Mouse (Mus musculus) v-Abl transformed pro-B cells (cell line): ENCODE measurements around the gene Fau.

Experiments used
- in situ Hi-C, 2 experiments: fragments of 400-800 bp; cut with MboI; formaldehyde crosslinking; loops; one replicate each; pipeline ENCODE4 v1.15.1; 2025; ENCODE audit not compliant: unreplicated experiment in 2 of 2

Fau gene

DNA sequence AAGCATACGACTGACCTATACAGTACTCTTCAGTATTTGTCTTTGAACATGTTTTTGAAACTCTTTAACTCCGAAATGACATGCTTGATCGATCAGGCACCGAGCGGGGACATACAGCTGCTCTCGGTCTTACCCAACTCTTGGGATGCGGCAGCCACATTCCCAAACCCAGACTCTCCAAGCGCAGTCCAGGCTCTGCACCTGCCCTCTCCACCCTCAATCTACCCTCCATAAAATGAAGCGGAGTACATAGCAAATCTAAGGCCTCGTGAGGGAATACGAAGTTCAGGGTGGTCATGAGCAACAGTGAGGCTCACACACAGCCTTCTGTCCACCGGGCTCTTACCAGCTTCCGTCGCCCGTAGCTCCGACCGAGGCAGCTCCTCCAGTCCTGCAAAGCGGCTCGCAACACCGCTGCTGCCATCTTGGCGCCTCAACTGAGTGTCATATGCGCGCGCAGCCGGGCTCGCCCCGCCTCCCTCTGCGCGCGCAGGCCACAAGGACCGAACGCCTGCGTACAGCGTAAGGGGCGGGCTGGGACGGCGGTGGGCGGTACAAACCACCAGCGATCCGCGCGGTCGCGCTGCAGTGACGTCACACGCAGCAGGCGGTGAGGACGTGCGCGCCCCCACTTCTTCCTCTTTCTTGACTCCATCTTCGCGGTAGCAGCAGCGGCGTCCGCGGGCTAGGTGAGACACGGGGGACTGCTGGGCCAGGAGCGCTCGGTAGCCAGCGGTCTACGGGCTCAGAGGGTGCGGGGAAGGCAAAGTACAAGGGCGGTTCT lies at the start of gene Fau, which contains the start of gene Mrpl49:
Fau (plus strand) TSS at position 532 of the 784 bp plus-strand sequence.
Mrpl49 (minus strand) TSS at position 473 of the 784 bp plus-strand sequence.
- in situ Hi-C loops = no loop called here

DNA sequence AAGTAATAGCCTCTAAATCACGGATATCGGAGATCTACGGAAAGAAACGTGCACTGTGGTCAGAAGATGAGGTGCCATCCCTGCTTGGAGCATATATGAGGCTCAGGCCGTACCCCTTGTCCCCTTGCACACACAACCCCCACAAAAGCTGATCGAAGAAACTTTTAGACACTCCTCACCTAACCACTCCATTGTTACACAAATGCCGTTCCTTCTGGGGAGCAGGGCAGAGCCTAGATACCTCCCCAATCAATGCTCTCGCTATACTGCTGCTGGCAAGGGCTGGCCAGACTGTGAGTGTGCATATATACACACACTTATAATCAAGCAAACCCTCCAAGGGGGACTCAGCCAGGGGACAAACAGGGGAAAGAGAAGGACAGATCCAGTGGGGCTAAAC lies 48.5 kb upstream of the Fau start:
- in situ Hi-C loops = no loop called here

DNA sequence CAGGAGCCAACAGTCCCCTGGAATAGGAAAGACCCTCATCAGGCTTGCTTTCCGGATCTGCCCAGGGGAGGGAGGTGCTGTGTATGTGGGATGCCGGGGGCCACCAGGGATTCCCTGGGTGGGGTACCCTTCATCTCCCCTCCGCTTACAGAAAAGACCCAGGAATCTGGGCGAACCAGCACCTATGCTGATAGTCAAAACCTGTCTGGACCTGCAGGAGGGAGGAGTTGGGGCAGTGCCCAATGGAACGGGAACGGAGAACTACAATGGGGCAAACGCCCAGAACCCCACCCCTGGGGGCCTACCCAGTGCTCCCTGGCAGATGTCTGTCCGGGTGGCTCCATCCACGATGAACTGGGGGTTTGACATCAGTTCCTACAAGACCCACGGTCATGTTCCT lies 44.0 kb upstream of the Fau start:
- in situ Hi-C loops = no loop called here

DNA sequence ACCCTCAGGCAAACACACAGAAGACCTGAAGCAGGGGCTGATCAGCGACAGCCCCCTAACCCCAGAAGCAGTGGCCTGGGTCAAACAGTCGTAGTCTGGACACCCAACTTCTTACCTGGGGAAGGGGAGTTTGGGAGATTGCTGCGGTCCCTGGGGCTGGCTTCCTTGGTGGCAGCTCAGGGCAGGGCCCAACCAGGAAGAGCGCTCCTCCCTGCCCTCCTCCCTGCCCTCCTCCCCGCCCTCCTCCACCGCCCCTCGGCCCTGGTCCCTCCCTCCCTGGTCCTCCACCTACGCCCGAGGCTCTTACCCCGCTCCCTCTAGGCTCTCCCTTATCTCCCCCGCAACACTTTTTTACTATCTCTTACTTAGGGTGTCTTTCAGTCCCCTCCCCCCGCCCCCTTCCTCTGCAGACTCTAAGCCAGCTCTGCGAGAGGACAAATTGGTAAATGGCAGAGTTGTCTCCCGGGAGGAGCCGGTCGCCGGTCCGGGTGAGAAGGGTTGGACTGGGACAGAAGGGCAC lies 42.6 kb upstream of the Fau start:
- in situ Hi-C loops = loop anchor here (5.0 kb wide), 3 partner anchors 48 to 93 kb away; partner anchors contain the start of genes Cdc42ep2 (in 1 of the 2) and Pola2 (in 1 of the 2)

DNA sequence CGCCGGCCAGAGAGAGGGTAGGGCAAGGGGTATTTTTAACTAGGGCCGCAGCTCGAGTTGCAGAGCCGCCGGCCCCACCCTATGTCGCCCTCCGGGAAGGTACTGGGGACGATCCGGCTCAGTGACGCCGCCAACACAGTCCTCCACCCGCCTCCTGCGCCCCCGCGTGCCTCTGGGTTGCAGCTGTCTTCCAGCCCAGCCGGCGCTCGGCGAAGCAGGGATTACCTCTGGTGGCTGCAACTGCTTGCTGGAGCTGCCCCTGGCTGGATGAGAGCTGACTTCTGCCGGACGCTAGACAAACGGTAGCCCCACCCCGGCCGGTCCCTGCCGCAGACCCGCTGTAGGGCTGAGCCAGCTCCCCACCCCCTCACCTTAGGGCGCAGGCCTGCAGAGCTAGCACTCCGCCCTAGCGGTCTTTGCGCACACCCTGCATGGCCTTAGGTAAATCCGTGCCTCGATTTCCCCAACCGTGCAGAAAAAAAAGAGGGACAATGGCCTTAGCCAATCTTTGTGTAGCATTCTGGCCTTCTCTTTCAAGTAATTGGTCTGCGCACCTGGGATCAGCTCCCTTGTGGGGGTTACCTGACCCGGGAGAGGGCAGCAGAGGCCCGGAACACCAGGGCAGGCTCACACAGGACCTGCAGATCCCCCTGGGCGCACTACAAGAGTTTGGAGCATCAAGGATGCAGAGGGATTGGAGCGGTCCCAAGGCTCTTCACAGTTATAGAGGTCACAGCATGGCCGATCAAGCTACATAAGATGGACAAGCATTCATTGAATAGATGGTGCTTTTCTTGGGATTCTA lies 41.9 kb upstream of the Fau start, which contains the start of gene Capn1:
Capn1 (minus strand) TSS at position 387 of the 805 bp plus-strand sequence.
- in situ Hi-C loops = loop anchor here (5.0 kb wide), 3 partner anchors 48 to 93 kb away; partner anchors contain the start of genes Cdc42ep2 (in 1 of the 2) and Pola2 (in 1 of the 2)

DNA sequence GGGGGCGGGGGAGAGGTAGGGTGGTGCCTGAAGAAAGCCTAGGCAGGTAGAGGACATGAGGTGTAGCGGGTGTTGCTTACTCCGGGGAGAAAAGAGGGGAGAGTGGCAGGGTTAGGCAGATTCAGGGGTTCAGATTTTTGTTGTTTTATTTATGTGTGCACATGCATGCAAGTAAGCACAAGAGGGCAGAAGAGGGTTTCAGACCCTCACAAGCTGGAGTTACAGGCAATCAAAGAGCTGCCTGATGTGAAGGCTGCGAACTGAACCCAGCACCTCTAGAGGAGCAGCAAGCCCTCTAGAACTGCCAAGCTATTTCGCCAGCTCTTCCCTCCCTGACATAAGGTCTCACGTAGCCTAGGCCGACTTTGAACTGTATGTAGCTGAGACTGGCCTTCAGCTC lies 41.1 kb upstream of the Fau start:
- in situ Hi-C loops = loop anchor here (5.0 kb wide), 3 partner anchors 49 to 94 kb away; partner anchors contain the start of genes Cdc42ep2 (in 1 of the 2) and Pola2 (in 1 of the 2)

DNA sequence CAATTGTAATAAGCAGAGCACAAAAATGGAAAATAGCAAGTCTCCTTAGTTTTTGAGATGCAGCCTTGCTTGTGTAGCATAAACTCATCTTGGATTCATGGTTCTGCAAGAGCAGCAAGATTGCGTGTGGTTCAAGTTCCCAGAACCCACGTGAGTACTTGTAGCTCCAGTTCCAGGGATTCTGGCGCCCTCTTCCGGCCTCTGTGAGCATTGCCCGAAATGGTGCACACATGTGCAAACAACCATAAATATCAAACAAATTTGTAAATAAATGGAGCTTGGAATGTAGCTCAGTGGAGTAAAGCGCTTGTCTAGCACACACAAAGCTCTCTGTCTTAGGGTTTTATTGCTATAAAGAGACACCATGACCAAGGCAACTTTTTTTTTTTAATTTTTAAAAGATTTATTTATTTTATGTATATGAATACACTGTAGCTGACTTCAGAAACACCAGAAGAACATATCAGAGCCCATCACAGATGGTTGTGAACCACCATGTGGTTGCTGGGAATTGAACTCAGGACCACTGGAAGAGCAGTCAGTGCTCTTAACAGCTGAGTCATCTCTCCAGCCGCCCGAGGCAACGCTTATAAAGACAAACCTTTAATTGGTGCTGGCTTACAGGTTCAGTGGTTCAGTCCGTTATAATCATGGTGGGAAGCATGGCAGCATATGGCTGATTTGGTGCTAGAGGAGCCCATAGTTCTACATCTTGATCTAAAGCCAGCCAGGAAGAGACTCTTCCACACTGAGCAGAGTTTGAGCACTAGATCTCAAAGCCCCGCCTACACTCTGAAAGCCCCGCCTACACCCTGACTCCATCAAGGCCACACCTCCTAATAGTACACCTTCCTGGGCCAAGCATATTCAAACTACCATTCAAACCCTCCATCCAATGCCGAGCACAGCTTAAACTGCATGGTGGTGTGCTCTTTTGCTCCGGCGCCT lies 39.2 kb upstream of the Fau start:
- in situ Hi-C loops = loop anchor here (5.0 kb wide), 3 partner anchors 51 to 96 kb away; partner anchors contain the start of genes Cdc42ep2 (in 1 of the 2) and Pola2 (in 1 of the 2)

DNA sequence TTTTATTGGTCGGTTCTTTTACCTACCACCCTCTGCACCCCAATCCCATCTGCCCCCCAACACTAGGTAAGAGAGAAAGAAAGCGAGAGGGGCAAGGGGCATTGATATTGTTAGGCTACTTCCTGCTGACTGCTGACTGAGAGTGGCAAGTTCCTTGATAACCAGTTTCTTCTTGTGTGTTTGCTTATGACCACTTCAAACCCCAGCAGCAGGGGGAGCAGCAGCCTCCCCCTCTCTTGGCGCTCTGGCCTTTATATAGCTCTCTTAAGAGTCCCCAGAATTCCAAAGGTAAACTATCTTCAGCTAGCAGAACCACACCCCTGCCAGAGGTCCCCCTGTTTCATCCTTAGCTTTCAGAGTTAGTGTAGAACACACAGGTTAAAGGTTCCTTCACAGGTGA lies 37.4 kb upstream of the Fau start:
- in situ Hi-C loops = no loop called here

DNA sequence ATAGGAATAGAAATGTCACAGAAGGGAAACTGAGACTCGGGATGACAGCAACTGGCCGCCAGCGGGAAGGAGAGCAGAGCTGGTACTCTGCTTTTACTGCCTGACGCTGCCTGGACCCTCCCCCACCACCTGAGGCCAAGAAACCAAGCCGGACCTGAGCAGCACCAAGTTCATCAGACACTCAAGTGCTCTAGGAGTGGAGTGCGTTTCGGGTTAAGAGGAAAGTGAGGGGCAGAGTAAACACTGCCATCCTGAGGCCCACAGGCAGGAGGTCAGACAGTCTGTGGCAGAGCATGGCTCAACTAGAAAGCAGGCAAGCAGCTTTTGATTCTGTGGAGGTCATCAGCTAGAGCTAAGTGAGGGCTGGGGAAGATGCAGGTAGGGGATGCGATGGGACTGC lies 34.6 kb upstream of the Fau start:
- in situ Hi-C loops = no loop called here

DNA sequence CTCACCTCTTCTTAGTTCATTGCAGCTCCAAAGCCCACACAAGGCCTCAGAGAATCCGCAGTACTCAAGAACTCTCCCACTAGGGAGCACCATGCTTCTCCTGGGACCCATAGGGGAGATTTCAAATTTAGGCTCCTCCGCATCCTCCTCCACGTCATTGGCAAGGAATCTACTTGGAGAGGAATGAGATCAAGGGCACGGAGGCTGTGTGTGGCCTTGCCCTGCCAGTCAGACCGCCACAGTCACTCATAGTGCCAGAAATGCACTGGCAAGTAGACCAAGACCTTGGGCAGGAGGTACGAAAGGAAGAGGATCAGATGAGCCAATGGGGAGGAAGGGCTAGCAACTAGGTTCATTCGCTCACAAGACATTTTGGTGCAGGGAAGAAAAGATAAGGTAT lies 33.7 kb upstream of the Fau start:
- in situ Hi-C loops = no loop called here

DNA sequence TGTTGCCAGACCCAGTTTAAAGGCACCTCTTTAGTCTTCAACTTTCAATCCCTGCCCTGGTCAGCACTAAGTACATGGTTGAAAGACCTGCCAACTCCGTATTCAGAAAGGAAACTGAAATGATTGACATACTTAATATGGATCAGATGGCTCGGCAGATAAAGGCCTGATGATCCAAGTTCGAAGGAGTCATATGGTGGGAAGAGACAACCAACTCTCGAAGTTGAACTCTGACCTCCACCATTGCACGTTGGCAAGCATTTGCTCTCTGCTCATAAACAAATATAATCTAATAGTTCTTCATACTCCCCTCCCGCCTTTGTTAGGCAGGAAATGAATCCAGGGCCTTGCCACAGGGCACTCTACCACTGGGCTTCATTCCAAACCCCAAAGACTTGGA lies 28.7 kb upstream of the Fau start:
- in situ Hi-C loops = no loop called here

DNA sequence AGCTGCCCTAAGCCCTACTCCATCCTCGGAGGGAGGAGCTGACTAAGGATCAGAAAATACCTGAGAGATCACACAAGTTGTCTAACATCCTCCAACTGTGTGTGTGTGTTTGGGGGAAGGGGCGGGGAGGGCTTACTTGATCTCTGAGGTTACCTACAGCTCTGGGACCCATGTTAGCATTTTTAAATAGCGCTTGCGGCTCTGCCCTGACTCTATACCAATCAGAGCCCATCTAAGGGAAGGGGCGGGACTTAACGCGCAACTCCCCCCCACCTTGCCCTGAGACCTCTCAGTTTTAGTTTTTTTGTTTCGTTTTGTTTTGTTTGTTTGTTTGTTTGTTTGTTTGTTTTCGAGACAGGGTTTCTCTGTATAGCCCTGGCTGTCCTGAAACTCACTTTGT lies 28.2 kb upstream of the Fau start:
- in situ Hi-C loops = no loop called here

DNA sequence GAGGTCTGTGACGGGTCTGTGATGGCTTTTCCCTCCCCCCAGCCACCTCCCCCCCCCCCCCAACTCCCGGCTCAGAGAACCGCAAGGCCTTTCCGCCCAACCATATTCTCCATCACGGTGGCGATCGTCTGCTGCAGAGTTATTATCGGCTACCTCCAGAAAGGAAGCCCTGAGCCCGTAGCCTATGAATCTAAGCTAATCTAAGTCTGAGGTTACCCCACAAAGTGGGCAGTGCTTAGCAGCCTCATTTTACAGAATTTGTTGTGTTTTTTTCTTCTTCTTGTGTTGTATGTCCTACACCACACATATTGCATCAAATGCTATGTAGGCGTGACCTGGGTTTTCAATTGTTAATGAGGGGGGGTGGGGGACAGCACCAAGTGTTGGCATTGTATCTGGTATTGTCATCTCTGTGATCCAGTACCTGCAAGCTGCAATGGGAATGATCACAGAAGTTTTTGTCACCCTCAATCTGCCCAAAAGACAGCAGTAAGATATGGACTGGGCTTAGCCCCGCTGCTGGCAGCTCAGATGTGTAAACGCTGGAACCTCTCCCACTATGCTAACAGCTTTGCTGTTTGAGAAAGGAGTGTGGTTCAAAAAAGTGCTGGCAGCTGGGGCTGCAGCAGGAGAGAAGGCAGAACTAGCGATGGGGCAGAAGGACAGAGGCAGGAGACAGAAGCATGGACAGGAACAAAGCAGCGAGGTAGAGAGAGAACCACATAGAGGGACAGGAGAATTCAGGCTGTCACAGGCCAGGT lies 26.9 kb upstream of the Fau start:
- in situ Hi-C loops = no loop called here

DNA sequence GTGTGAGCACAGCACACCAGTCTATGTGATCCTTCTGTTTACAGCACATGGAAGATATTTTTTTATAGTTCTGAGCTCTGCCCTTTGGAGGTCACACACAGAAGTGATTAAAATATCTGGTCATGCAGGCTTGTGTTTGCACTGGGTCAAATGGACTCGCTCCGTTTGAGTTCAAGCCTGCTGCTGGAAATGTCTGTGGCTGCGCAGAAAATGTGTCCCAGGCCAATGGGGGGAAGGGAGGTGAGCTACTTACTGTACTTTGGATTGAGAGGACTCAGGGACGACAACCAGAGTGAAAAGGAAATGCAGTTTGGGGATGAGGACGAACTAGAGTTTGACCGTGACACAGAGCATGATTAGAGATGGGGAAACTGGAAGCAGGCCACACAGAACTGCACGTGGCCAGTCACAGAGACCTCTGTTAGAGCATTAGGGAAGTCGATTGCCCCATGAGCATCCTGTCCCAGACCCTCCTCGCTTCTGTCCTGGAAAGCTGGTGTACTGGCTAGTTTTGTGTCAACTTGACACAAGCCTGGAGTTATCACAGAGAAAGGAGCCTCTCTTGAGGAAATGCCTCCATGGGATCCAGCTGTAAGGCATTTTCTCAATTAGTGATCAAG lies 21.6 kb upstream of the Fau start:
- in situ Hi-C loops = loop anchor here (5.0 kb wide), 1 partner anchor 91 kb away; the partner anchor contains the start of gene Snx15 (in 2 of the 2)

DNA sequence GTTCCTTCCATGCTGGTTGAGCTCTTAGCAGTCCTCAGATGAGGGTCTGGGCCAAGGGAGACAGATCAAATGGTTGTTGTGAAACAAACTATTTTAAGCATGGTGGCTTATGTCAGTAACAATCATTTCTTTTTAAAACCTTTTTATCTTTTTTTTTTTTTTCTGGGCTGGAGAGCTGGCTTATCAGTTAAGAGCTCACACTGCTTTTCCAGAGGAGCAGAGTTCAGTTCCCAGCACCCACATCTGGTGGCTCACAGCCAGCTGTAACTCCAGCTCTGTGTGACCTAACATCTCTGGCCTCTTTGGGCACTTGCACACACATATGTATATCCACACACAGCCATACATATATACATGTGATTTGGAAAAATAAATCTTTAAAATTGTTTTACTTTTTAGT lies 19.9 kb upstream of the Fau start:
- in situ Hi-C loops = loop anchor here (5.0 kb wide), 1 partner anchor 90 kb away; the partner anchor contains the start of gene Snx15 (in 2 of the 2)

DNA sequence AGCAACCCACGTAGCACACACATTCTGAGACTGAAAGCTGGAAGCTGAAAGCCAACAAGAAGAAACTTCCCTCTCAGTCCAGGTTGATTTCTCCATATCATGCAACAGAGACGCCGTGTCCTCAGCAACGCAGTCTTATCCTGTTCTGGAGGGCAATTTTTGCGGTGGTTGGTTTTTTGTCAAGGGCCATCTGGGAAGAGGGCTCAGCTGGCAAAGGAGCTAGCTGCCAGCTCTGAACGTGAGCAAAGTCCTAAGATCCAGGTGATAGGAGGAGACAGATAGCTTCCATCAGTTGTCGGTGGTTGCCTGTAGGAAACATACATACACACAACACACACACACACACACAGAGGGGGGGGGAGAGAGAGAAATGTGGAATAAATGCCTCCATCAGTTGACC lies 19.3 kb upstream of the Fau start:
- in situ Hi-C loops = loop anchor here (5.0 kb wide), 1 partner anchor 89 kb away; the partner anchor contains the start of gene Snx15 (in 2 of the 2)

DNA sequence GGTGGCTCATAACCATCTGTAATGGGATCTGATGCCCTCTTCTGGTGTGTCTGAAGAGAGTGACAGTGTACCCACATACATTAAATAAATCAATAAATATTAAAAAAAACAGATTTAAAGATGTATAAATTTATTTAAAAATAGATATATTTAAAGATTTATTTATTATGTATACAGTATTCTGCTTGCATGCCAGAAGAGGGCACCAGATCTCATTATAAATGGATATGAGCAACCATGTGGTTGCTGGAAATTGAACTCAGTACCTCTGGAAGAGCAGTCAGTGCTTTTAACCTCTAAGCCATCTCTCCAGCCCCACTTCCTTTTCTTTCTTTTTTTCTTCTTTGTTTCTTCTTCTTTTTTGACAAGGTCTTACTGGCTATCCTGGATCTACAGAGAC lies 17.6 kb upstream of the Fau start:
- in situ Hi-C loops = loop anchor here in 1 of 2 experiments (10.0 kb wide), 1 partner anchor 295 kb away; the partner anchor contains the start of gene Men1

DNA sequence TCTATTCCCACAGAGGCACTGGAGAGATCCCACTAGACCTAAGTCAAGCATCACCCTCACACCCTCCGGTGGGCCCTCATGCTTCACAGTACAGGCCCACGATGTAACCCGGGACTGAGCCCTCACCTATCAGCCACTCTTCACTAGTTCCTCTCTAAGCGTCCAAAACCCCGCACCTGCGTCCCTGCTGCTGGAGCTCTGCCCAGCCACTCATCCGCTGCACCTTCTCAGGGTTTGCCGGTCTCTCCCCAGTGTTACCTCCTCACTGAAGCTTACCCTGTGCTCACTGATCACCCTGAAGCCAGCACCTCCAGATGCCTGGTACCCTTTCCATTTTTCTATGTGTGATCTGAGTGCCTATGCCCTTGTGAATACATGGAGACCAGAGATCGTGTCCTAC lies 15.4 kb upstream of the Fau start:
- in situ Hi-C loops = loop anchor here in 1 of 2 experiments (10.0 kb wide), 1 partner anchor 293 kb away; the partner anchor contains the start of gene Men1
